Comparison of ENCODE assay signal across 17 mouse cellular contexts in the genomic region with DNA sequence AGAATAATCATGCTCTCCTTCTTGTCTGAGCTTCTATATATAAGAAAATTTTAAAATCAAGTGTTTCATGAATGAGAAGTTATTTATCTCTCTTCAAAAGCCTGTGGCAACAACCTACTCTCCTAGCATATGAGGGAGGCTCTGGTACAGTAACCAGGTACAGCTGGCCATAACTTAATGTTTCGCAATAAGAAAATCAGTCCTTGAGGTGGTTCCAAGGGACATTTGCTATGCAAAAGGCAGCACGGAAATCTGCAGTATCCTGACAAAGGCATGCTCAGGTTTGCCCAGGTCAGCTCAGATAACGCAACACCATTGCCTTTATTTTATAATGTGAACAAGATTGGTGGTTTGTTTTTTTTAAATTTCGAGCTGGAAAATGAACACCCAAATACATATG.
"Had no signal": no experiment of that assay in that cellular context is flagged by ENCODE, and none has a peak within 500 bp of the region (broad histone marks: within the 10 kb centered on the region; RNA-seq: fewer than 3 reads in every experiment).

No protein-coding gene starts in this region.

- H3K4me3 ChIP-seq: limb, embryonic 12.5 days; limb, embryonic 15.5 days; lung, embryonic 15.5 days; midbrain, embryonic 12.5 days; midbrain, embryonic 15.5 days; neural tube, embryonic 12.5 days; neural tube, embryonic 15.5 days had no signal

- H3K36me3 ChIP-seq: midbrain, embryonic 15.5 days had no signal

- H3K9me3 ChIP-seq: limb, embryonic 12.5 days; limb, embryonic 15.5 days; lung, embryonic 15.5 days; midbrain, embryonic 15.5 days; neural tube, embryonic 12.5 days; neural tube, embryonic 15.5 days had no signal

- ATAC-seq: midbrain, embryonic 15.5 days had no signal

- H3K4me2 ChIP-seq: limb, embryonic 12.5 days; limb, embryonic 15.5 days; lung, embryonic 15.5 days; midbrain, embryonic 12.5 days; midbrain, embryonic 15.5 days; neural tube, embryonic 12.5 days; neural tube, embryonic 15.5 days had no signal

- DNase-seq: left cerebral cortex, postnatal 4 days; right cerebral cortex, adult 18-20 months; right cerebral cortex, postnatal 14 days; right cerebral cortex, postnatal 4 days; thymus, adult 2 months; thymus, postnatal 14 days; thymus, postnatal 4 days had no signal

- H3K4me1 ChIP-seq: midbrain, embryonic 15.5 days; neural tube, embryonic 12.5 days had no signal

- H3K27me3 ChIP-seq: limb, embryonic 12.5 days; limb, embryonic 15.5 days; lung, embryonic 15.5 days; midbrain, embryonic 12.5 days; midbrain, embryonic 15.5 days; neural tube, embryonic 12.5 days; neural tube, embryonic 15.5 days had no signal

- H3K9ac ChIP-seq: limb, embryonic 12.5 days; limb, embryonic 15.5 days; liver, embryonic 14.5 days; lung, embryonic 15.5 days; midbrain, embryonic 12.5 days; midbrain, embryonic 15.5 days; neural tube, embryonic 12.5 days; neural tube, embryonic 15.5 days had no signal

- H3K27ac ChIP-seq: limb, embryonic 12.5 days; limb, embryonic 15.5 days; liver, embryonic 14.5 days; lung, embryonic 15.5 days; macrophage; midbrain, embryonic 12.5 days; midbrain, embryonic 15.5 days; neural tube, embryonic 12.5 days; neural tube, embryonic 15.5 days; stomach, postnatal 0 days had no signal
